ENCODE assay signal across 8 mouse cellular contexts in genomic region chr15:85625666-85626279, GRCm38 (mm10). TPM values are rescaled to one million over a fixed set of nuclear protein-coding genes. Genes with fewer than 3 reads are reported as not detected.
DNase-seq lines count a peak whose midpoint lies in the region; ATAC-seq and TF ChIP-seq lines count a peak whose summit lies in the region.

No protein-coding gene starts in this region.

- H3K4me3 ChIP-seq in ES-E14 (ENCODE audit: insufficient read depth in 1 of 2, low read depth in 1 of 2, low read length in 2 of 2, poor library complexity in 1 of 2, severe bottlenecking in 1 of 2) = peak overlapping the region; percentile 59 to 66
- peak overlapping the region; percentile 44 for H3K4me3 ChIP-seq in intestine, postnatal 0 days (ENCODE audit: low read depth, low read length)
- H3K4me3 ChIP-seq in limb, embryonic 12.5 days (replicated peaks) = peak overlapping the region; percentile 52
- H3K4me3 ChIP-seq in midbrain, embryonic 12.5 days = peak overlapping the region; percentile 48

- peak; percentile 55 for ATAC-seq in intestine, postnatal 0 days
- ATAC-seq in limb, embryonic 12.5 days (ENCODE audit: insufficient number of reproducible peaks, insufficient read depth, low FRiP score, low TSS enrichment, low read depth) = peak; percentile 28; the same call in 1 of the 2 replicates
- ATAC-seq in midbrain, embryonic 12.5 days (ENCODE audit: low FRiP score, low read depth) = peak; percentile 88

- H3K36me3 ChIP-seq in ES-E14 (ENCODE audit: control insufficient read depth, insufficient read depth, low read length, poor library complexity, severe bottlenecking) = no peaks in the 10 kb centered on the region
- no peaks in the 10 kb centered on the region for H3K36me3 ChIP-seq in intestine, postnatal 0 days (ENCODE audit: control insufficient read depth, insufficient read depth)
- H3K36me3 ChIP-seq in limb, embryonic 12.5 days = no peaks in the 10 kb centered on the region
- H3K36me3 ChIP-seq in midbrain, embryonic 12.5 days = no peaks in the 10 kb centered on the region

- H3K27me3 ChIP-seq in intestine, postnatal 0 days (replicated peaks; ENCODE audit: control insufficient read depth, insufficient read depth, low read length) = peaks cover 42% of the 10 kb centered on the region
- H3K27me3 ChIP-seq in limb, embryonic 12.5 days = peaks cover 72% of the 10 kb centered on the region
- peaks cover 85% of the 10 kb centered on the region for H3K27me3 ChIP-seq in midbrain, embryonic 12.5 days

- no peak overlapping the region for H3K27ac ChIP-seq in ES-E14 (ENCODE audit: insufficient read depth, low read depth, low read length, poor library complexity, severe bottlenecking)
- no peak overlapping the region for H3K27ac ChIP-seq in intestine, postnatal 0 days (ENCODE audit: low read depth, low read length)
- no peak overlapping the region for H3K27ac ChIP-seq in limb, embryonic 12.5 days
- peak overlapping the region; percentile 82 for H3K27ac ChIP-seq in midbrain, embryonic 12.5 days (replicated peaks)

- WGBS in intestine, postnatal 0 days = 3% methylated on average over 68 of the region's 68 CpGs
- 2% methylated on average over 68 of the region's 68 CpGs for WGBS in limb, embryonic 12.5 days
- 2% methylated on average over 68 of the region's 68 CpGs for WGBS in midbrain, embryonic 12.5 days

- H3K4me2 ChIP-seq in intestine, postnatal 0 days (replicated peaks; ENCODE audit: low read depth) = peak overlapping the region; percentile 83
- peak overlapping the region; percentile 78 for H3K4me2 ChIP-seq in limb, embryonic 12.5 days
- H3K4me2 ChIP-seq in midbrain, embryonic 12.5 days (replicated peaks) = peak overlapping the region; percentile 68

- in situ Hi-C loops in ES-E14 (cut with MboI; ENCODE audit: low sequenced_read_pairs in 2 of 2, unreplicated experiment in 2 of 2) = no loop called here

- DNase-seq in ES-E14 (ENCODE audit: low read depth, low spot score) = no peak
- peak; percentile 78 for DNase-seq in adrenal gland, postnatal 25 days
- DNase-seq in forelimb bud, embryonic 11.5 days (ENCODE audit: low read depth, low spot score) = peak; percentile 49
- peak; percentile 59 for DNase-seq in testis, postnatal 14 days (ENCODE audit: low spot score)
- no peak for DNase-seq in thymus, postnatal 0 days (ENCODE audit: low spot score)

- TF ChIP-seq CTCF in intestine, postnatal 0 days (IDR thresholded peaks at IDR 0.05; ENCODE audit: low read depth) = peak; percentile 48

- H3K4me1 ChIP-seq in ES-E14 (ENCODE audit: control insufficient read depth in 2 of 2, insufficient read depth in 2 of 2, low read length in 2 of 2, poor library complexity in 1 of 2) = peaks cover 3 to 8% of the 10 kb centered on the region in 2 experiments; a peak in 2 of 4 replicates
- H3K4me1 ChIP-seq in intestine, postnatal 0 days (replicated peaks; ENCODE audit: control insufficient read depth, insufficient read depth, low read length) = no peaks in the 10 kb centered on the region; the same call in 1 of the 2 replicates
- peaks cover 7% of the 10 kb centered on the region for H3K4me1 ChIP-seq in limb, embryonic 12.5 days (replicated peaks)
- peaks cover 12% of the 10 kb centered on the region for H3K4me1 ChIP-seq in midbrain, embryonic 12.5 days

- H3K9me3 ChIP-seq in ES-E14 (ENCODE audit: control insufficient read depth, insufficient read depth, low read depth, low read length) = no peaks in the 10 kb centered on the region
- no peaks in the 10 kb centered on the region for H3K9me3 ChIP-seq in intestine, postnatal 0 days (ENCODE audit: control insufficient read depth)
- H3K9me3 ChIP-seq in limb, embryonic 12.5 days = 0 out of 2 replicates have a peak, but pooled peaks cover 6% of the 10 kb centered on the region
- H3K9me3 ChIP-seq in midbrain, embryonic 12.5 days = no peaks in the 10 kb centered on the region

- H3K9ac ChIP-seq in ES-E14 (ENCODE audit: insufficient read depth, low read depth, low read length, poor library complexity, severe bottlenecking) = peak overlapping the region; percentile 60
- H3K9ac ChIP-seq in intestine, postnatal 0 days (ENCODE audit: low read depth, low read length) = peak overlapping the region; percentile 42; the same call in 1 of the 2 replicates
- peak overlapping the region; percentile 75 for H3K9ac ChIP-seq in limb, embryonic 12.5 days (replicated peaks)
- peak overlapping the region; percentile 67 for H3K9ac ChIP-seq in midbrain, embryonic 12.5 days (replicated peaks)

TF ChIP-seq in ES-E14, 5 proteins besides CTCF, POLR2A, EP300 and RAD21:
- TF ChIP-seq HCFC1 (IDR thresholded peaks at IDR 0.05; ENCODE audit: borderline replicate concordance, insufficient read depth, low read length) (peak; percentile 63; the same call in 1 of the 2 replicates), ZNF384 (IDR thresholded peaks at IDR 0.05; ENCODE audit: low read depth, low read length) (no peak), CHD2 (IDR thresholded peaks at IDR 0.05; ENCODE audit: low read depth, low read length) (no peak), MAFK (IDR thresholded peaks at IDR 0.05; ENCODE audit: insufficient read depth, low read depth, low read length) (no peak), ZC3H11A (IDR thresholded peaks at IDR 0.05; ENCODE audit: borderline replicate concordance, low read depth, low read length) (no peak)

RNA-seq across cellular contexts. Expression of gene Wnt7b, which starts 43.5 kb away (rescaled TPM):
- 11.2 and 15.5 TPM in 2 replicates for total RNA-seq in ES-E14 (2012; rRNA removed)
- total RNA-seq in adrenal gland, postnatal 25 days (2021) = 0.55 and 1.2 TPM in 2 replicates
- polyA plus RNA-seq in intestine, postnatal 0 days (2015; fragmentation: Nextera tagmentation; extraction: Ambion mirVana) = 0.14 and 0.27 TPM in 2 replicates
- polyA plus RNA-seq in limb, embryonic 12.5 days (2016; fragmentation: Nextera tagmentation; extraction: Ambion mirVana) = 31.2 and 34.8 TPM in 2 replicates
- polyA plus RNA-seq in midbrain, embryonic 12.5 days (2016; fragmentation: Nextera tagmentation; extraction: Ambion mirVana) = 68.3 and 86.4 TPM in 2 replicates
- polyA plus RNA-seq in thymus, postnatal 0 days (2015; fragmentation: Nextera tagmentation; extraction: Ambion mirVana) = 0.73 and 1.3 TPM in 2 replicates

Comparison
In these comparisons a context has a peak if more than half of its experiments do, and no peak if none do; other contexts are left out.
1. DNase-seq: peak in adrenal gland, postnatal 25 days (single experiment), forelimb bud, embryonic 11.5 days (single experiment) and testis, postnatal 14 days (single experiment); none in ES-E14 (single experiment) and thymus, postnatal 0 days (single experiment).
2. ATAC-seq: peak in every context shown above with its lines; median percentile 88 in midbrain, embryonic 12.5 days; 55 in intestine, postnatal 0 days; 28 in limb, embryonic 12.5 days.
3. RNA of gene Wnt7b, which starts 43.5 kb away (polyA plus RNA-seq): 68.3 to 86.4 TPM in midbrain, embryonic 12.5 days and 31.2 to 34.8 TPM in limb, embryonic 12.5 days; 0.73 to 1.3 TPM in thymus, postnatal 0 days and 0.14 to 0.27 TPM in intestine, postnatal 0 days; every median in the first group is over 10 times any median in the second.
4. Peak in every context shown above with its lines, with median percentiles within 50 percentile points of each other: H3K4me3 ChIP-seq, H3K9ac ChIP-seq and H3K4me2 ChIP-seq.